Mouse (Mus musculus): Measurements from ENCODE around the gene Unc5c.

Gene Unc5c

GRCm38 (mm10) chr3:141699177-141699576 lies 234.2 kb downstream of the Unc5c start:
- no peak for DNase-seq (ENCODE audit: inconsistent age in 2 of 2, low spot score in 1 of 2)

- DNase-seq (ENCODE audit: inconsistent age in 2 of 2, low spot score in 1 of 2): no peak
Observed at GRCm38 (mm10) chr3:141701381-141701909, 236.4 kb downstream of the Unc5c start.

- DNase-seq (ENCODE audit: inconsistent age in 2 of 2, low spot score in 1 of 2): no peak
Observed at GRCm38 (mm10) chr3:141711601-141712000, 246.6 kb downstream of the Unc5c start.

GRCm38 (mm10) chr3:141716371-141716770 lies 251.4 kb downstream of the Unc5c start:
- no peak for DNase-seq (ENCODE audit: inconsistent age in 2 of 2, low spot score in 1 of 2)

- DNase-seq (ENCODE audit: inconsistent age in 2 of 2, low spot score in 1 of 2): no peak
Observed at GRCm38 (mm10) chr3:141719050-141719449, 254.0 kb downstream of the Unc5c start.

- DNase-seq (ENCODE audit: inconsistent age in 2 of 2, low spot score in 1 of 2): no peak
Observed at GRCm38 (mm10) chr3:141724499-141724898, 259.5 kb downstream of the Unc5c start.

GRCm38 (mm10) chr3:141725432-141725831 lies 260.4 kb downstream of the Unc5c start:
- DNase-seq (ENCODE audit: inconsistent age in 2 of 2, low spot score in 1 of 2): no peak

GRCm38 (mm10) chr3:141733844-141734243 lies 268.8 kb downstream of the Unc5c start:
- no peak for DNase-seq (ENCODE audit: inconsistent age in 2 of 2, low spot score in 1 of 2)

GRCm38 (mm10) chr3:141735285-141735684 lies 270.3 kb downstream of the Unc5c start:
- no peak for DNase-seq (ENCODE audit: inconsistent age in 2 of 2, low spot score in 1 of 2)

GRCm38 (mm10) chr3:141745322-141745721 lies 280.3 kb downstream of the Unc5c start:
- no peak for DNase-seq (ENCODE audit: inconsistent age in 2 of 2, low spot score in 1 of 2)

- DNase-seq (ENCODE audit: inconsistent age in 2 of 2, low spot score in 1 of 2): no peak
Observed at GRCm38 (mm10) chr3:141748694-141749381, 283.8 kb downstream of the Unc5c start.

- no peak for DNase-seq (ENCODE audit: inconsistent age in 2 of 2, low spot score in 1 of 2)
Observed at GRCm38 (mm10) chr3:141752172-141752571, 287.2 kb downstream of the Unc5c start.

GRCm38 (mm10) chr3:141757259-141757658 lies 292.2 kb downstream of the Unc5c start:
- no peak for DNase-seq (ENCODE audit: inconsistent age in 2 of 2, low spot score in 1 of 2)

- no peak for DNase-seq (ENCODE audit: inconsistent age in 2 of 2, low spot score in 1 of 2)
Observed at GRCm38 (mm10) chr3:141778411-141778919, 313.4 kb downstream of the Unc5c start.

GRCm38 (mm10) chr3:141779186-141779585 lies 314.2 kb downstream of the Unc5c start:
- no peak for DNase-seq (ENCODE audit: inconsistent age in 2 of 2, low spot score in 1 of 2)

- no peak for DNase-seq (ENCODE audit: inconsistent age in 2 of 2, low spot score in 1 of 2)
Observed at GRCm38 (mm10) chr3:141782553-141782952, 317.5 kb downstream of the Unc5c start.

- DNase-seq (ENCODE audit: inconsistent age in 2 of 2, low spot score in 1 of 2): no peak
Observed at GRCm38 (mm10) chr3:141791026-141791780, 326.2 kb downstream of the Unc5c start.

GRCm38 (mm10) chr3:141792106-141792505 lies 327.1 kb downstream of the Unc5c start:
- DNase-seq (ENCODE audit: inconsistent age in 2 of 2, low spot score in 1 of 2): no peak

- no peak for DNase-seq (ENCODE audit: inconsistent age in 2 of 2, low spot score in 1 of 2)
Observed at GRCm38 (mm10) chr3:141793755-141794154, 328.7 kb downstream of the Unc5c start.

- DNase-seq (ENCODE audit: inconsistent age in 2 of 2, low spot score in 1 of 2): no peak
Observed at GRCm38 (mm10) chr3:141794371-141794770, 329.4 kb downstream of the Unc5c start.

GRCm38 (mm10) chr3:141797372-141797771 lies 332.4 kb downstream of the Unc5c start:
- DNase-seq (ENCODE audit: inconsistent age in 2 of 2, low spot score in 1 of 2): no peak

- DNase-seq (ENCODE audit: inconsistent age in 2 of 2, low spot score in 1 of 2): no peak
Observed at GRCm38 (mm10) chr3:141797789-141798188, 332.8 kb downstream of the Unc5c start.
